Mouse (Mus musculus) mammary gland, adult 2 months (tissue): Measurements from ENCODE around the gene Exosc6. TPM values are rescaled to one million over a fixed set of nuclear protein-coding genes. Genes with fewer than 3 reads are reported as not detected.

ENCODE experiments used
- polyA plus RNA-seq: library from polyadenylated mRNA; depleted of rRNA; stranded (reverse); fragments of >200 nt; gene quantifications from 2 replicates; pipeline ENCODE4 v1.2.3, GENCODE M21; 2012; ENCODE audit warnings: low replicate concordance; rRNA removed

The Exosc6 gene
- polyA plus RNA-seq, result 36.4 TPM in 1 of 2 replicates, not detected in the other

GRCm38 (mm10) chr8:111056158-111056663 is at the start of gene Exosc6:
Gene Exosc6, plus strand, starts transcription at chr8:111056339.

GRCm38 (mm10) chr8:111031572-111031971 is 24.6 kb upstream of the Exosc6 start, which contains the start of gene Ddx19b:
Gene Ddx19b, minus strand, starts transcription at chr8:111031751.

GRCm38 (mm10) chr8:111032916-111033315 is 23.2 kb upstream of the Exosc6 start, which contains the start of gene Aars:
Gene Aars, plus strand, starts transcription at chr8:111033144.

GRCm38 (mm10) chr8:111092326-111092725 is 36.2 kb downstream of the Exosc6 start, which contains the start of gene Clec18a:
Gene Clec18a, minus strand, starts transcription at chr8:111092426.

GRCm38 (mm10) chr8:111093865-111094718 is 38.0 kb downstream of the Exosc6 start, which contains the start of gene Pdpr:
Gene Pdpr, plus strand, starts transcription at chr8:111094630.

Other genes with a start within 250 kb of the Exosc6 start
- 28.8 and 48.9 TPM in 2 replicates for gene Cog4, start 209.7 kb upstream of the Exosc6 start, polyA plus RNA-seq
- gene Sf3b3, start 209.6 kb upstream of the Exosc6 start, polyA plus RNA-seq, result 25.8 and 42.1 TPM in 2 replicates
- 14.6 and 19.3 TPM in 2 replicates for gene Fuk, start 153.9 kb upstream of the Exosc6 start, polyA plus RNA-seq
- gene St3gal2, start 136.4 kb upstream of the Exosc6 start, polyA plus RNA-seq, result 38.9 and 60.7 TPM in 2 replicates
- gene Ddx19a, start 58.5 kb upstream of the Exosc6 start, polyA plus RNA-seq, result 18.5 and 41.3 TPM in 2 replicates
- gene Ddx19b, start 24.6 kb upstream of the Exosc6 start, polyA plus RNA-seq, result 1.8 and 4.3 TPM in 2 replicates
- 24.1 and 26.0 TPM in 2 replicates for gene Aars, start 23.2 kb upstream of the Exosc6 start, polyA plus RNA-seq
- gene Clec18a, start 36.1 kb downstream of the Exosc6 start, polyA plus RNA-seq, result 0.40 TPM in 1 of 2 replicates, not detected in the other
- gene Pdpr, start 38.3 kb downstream of the Exosc6 start, polyA plus RNA-seq, result 17.3 and 26.6 TPM in 2 replicates
- 43.8 and 49.9 TPM in 2 replicates for gene Glg1, start 202.9 kb downstream of the Exosc6 start, polyA plus RNA-seq
- gene Rfwd3, start 243.9 kb downstream of the Exosc6 start, polyA plus RNA-seq, result 9.5 and 14.6 TPM in 2 replicates